Mouse (Mus musculus) small intestine, adult 2 months (tissue): ENCODE measurements around the gene Cep78.

Experiments
- CTCF ChIP-seq: fragments of 200-500 bp; IDR thresholded peaks from 2 replicates; pipeline ENCODE4 v1.5.1; 2012; ENCODE audit warnings: low read depth, mild to moderate bottlenecking, control low read depth, inconsistent platforms, low read length, moderate library complexity, mixed read lengths; ENCODE audit not compliant: insufficient replicate concordance, insufficient read length; ENCODE audit errors: extremely low read depth
- POLR2A ChIP-seq: fragments of 200-500 bp; IDR thresholded peaks from 2 replicates; pipeline ENCODE4 v1.6.1; 2012; ENCODE audit warnings: low read depth, mild to moderate bottlenecking, control low read depth, inconsistent platforms, low read length, moderate library complexity

GRCm38 (mm10) chr19:15911441-15911840 lies 73.3 kb downstream of the Cep78 start:
- no peak for TF ChIP-seq POLR2A
- TF ChIP-seq CTCF = no peak
